Mouse (Mus musculus) erythroblast, embryonic 14.5 days (primary cell): ENCODE data around the gene Cdk8. TPM values are rescaled to one million over a fixed set of nuclear protein-coding genes. Genes with fewer than 3 reads are reported as not detected.

ENCODE experiments used
- H3K27me3 ChIP-seq: 2 replicates; pipeline ENCODE4 v1.6.1; 2012; ENCODE audit warnings: inconsistent platforms; ENCODE audit not compliant: control insufficient read depth
- H3K36me3 ChIP-seq: 2 replicates; pipeline ENCODE4 v1.6.1; 2012; ENCODE audit warnings: mild to moderate bottlenecking, inconsistent platforms; ENCODE audit not compliant: control insufficient read depth
- H3K4me1 ChIP-seq: 2 replicates; pipeline ENCODE4 v1.6.1; 2012; ENCODE audit warnings: inconsistent platforms; ENCODE audit not compliant: control insufficient read depth
- H3K4me3 ChIP-seq: replicated peaks from 2 replicates; pipeline ENCODE3; 2012; ENCODE audit warnings: moderate library complexity, mild to moderate bottlenecking, inconsistent platforms
- H3K9me3 ChIP-seq: 2 replicates; pipeline ENCODE4 v1.6.1; 2012; ENCODE audit warnings: low read length, inconsistent platforms, mixed read lengths; ENCODE audit not compliant: control insufficient read depth
- GATA1 ChIP-seq: IDR thresholded peaks from 2 replicates; pipeline ENCODE4 v1.6.1; 2012; ENCODE audit warnings: low read length, inconsistent platforms, mixed read lengths
- TAL1 ChIP-seq: IDR thresholded peaks from 3 replicates; pipeline ENCODE4 v1.6.1; 2012; ENCODE audit warnings: low read length, inconsistent platforms, mixed read lengths
- polyA plus RNA-seq: library from polyadenylated mRNA; stranded (reverse); fragments of >175 nt; gene quantifications from 2 replicates; pipeline ENCODE4 v1.2.3, GENCODE M21; 2012

Gene Cdk8
- polyA plus RNA-seq, 1 experiment, result 11.8 TPM

GRCm38 (mm10) chr5:146318461-146318860 lies 87.4 kb downstream of the Cdk8 start:
- Histone ChIP-seq H3K36me3 (peaks cover 30% of the 10 kb centered on the region), H3K4me3 (no peak overlapping the region), H3K27me3 (no peaks in the 10 kb centered on the region), H3K9me3 (peaks cover 16% of the 10 kb centered on the region), H3K4me1 (peaks cover 96% of the 10 kb centered on the region)
- TF ChIP-seq TAL1 (no peak), GATA1 (no peak)

GRCm38 (mm10) chr5:146328941-146329340 lies 97.9 kb downstream of the Cdk8 start:
- no peak overlapping the region for H3K4me3 ChIP-seq
- no peaks in the 10 kb centered on the region for H3K36me3 ChIP-seq
- no peaks in the 10 kb centered on the region for H3K9me3 ChIP-seq
- H3K4me1 ChIP-seq, result peaks cover 57% of the 10 kb centered on the region
- TF ChIP-seq TAL1, result no peak
- TF ChIP-seq GATA1, result no peak
- H3K27me3 ChIP-seq, result peaks cover 8% of the 10 kb centered on the region

- H3K27me3 ChIP-seq, result peaks cover 10% of the 10 kb centered on the region
- H3K4me3 ChIP-seq, result no peak overlapping the region
- TF ChIP-seq TAL1 (no peak), GATA1 (no peak)
- peaks cover 3% of the 10 kb centered on the region for H3K9me3 ChIP-seq
- H3K36me3 ChIP-seq, result no peaks in the 10 kb centered on the region
- peaks cover 60% of the 10 kb centered on the region for H3K4me1 ChIP-seq
Measured at GRCm38 (mm10) chr5:146329541-146329940, 98.5 kb downstream of the Cdk8 start.

- Histone ChIP-seq H3K4me1 (peaks cover 62% of the 10 kb centered on the region), H3K9me3 (peaks cover 3% of the 10 kb centered on the region), H3K36me3 (no peaks in the 10 kb centered on the region), H3K27me3 (peaks cover 10% of the 10 kb centered on the region), H3K4me3 (peak overlapping the region; percentile 53)
- no peak for TF ChIP-seq TAL1
- TF ChIP-seq GATA1, result no peak
Measured at GRCm38 (mm10) chr5:146330031-146330764, 99.2 kb downstream of the Cdk8 start.

- no peak for TF ChIP-seq TAL1
- TF ChIP-seq GATA1, result no peak
- peak overlapping the region; percentile 53 for H3K4me3 ChIP-seq
- peaks cover 3% of the 10 kb centered on the region for H3K9me3 ChIP-seq
- H3K27me3 ChIP-seq, result peaks cover 13% of the 10 kb centered on the region
- H3K36me3 ChIP-seq, result no peaks in the 10 kb centered on the region
- peaks cover 61% of the 10 kb centered on the region for H3K4me1 ChIP-seq
Measured at GRCm38 (mm10) chr5:146330765-146331115, 99.7 kb downstream of the Cdk8 start.

- H3K4me3 ChIP-seq, result no peak overlapping the region
- TF ChIP-seq TAL1 (no peak), GATA1 (no peak)
- peaks cover 57% of the 10 kb centered on the region for H3K4me1 ChIP-seq
- peaks cover 16% of the 10 kb centered on the region for H3K27me3 ChIP-seq
- no peaks in the 10 kb centered on the region for H3K36me3 ChIP-seq
- peaks cover 3% of the 10 kb centered on the region for H3K9me3 ChIP-seq
Measured at GRCm38 (mm10) chr5:146331131-146331530, 100.1 kb downstream of the Cdk8 start.

GRCm38 (mm10) chr5:146332541-146332940 lies 101.5 kb downstream of the Cdk8 start:
- Histone ChIP-seq H3K4me3 (no peak overlapping the region), H3K4me1 (peaks cover 44% of the 10 kb centered on the region), H3K36me3 (no peaks in the 10 kb centered on the region), H3K9me3 (peaks cover 3% of the 10 kb centered on the region), H3K27me3 (peaks cover 25% of the 10 kb centered on the region)
- TF ChIP-seq GATA1, result no peak
- no peak for TF ChIP-seq TAL1

GRCm38 (mm10) chr5:146334410-146334809 lies 103.4 kb downstream of the Cdk8 start:
- Histone ChIP-seq H3K4me1 (peaks cover 35% of the 10 kb centered on the region), H3K9me3 (peaks cover 3% of the 10 kb centered on the region), H3K36me3 (no peaks in the 10 kb centered on the region), H3K27me3 (peaks cover 34% of the 10 kb centered on the region), H3K4me3 (no peak overlapping the region)
- TF ChIP-seq TAL1 (no peak), GATA1 (no peak)

GRCm38 (mm10) chr5:146338064-146338463 lies 107.0 kb downstream of the Cdk8 start:
- H3K9me3 ChIP-seq, result peaks cover 6% of the 10 kb centered on the region
- H3K4me3 ChIP-seq, result no peak overlapping the region
- peaks cover 33% of the 10 kb centered on the region for H3K4me1 ChIP-seq
- TF ChIP-seq TAL1 (no peak), GATA1 (no peak)
- H3K36me3 ChIP-seq, result no peaks in the 10 kb centered on the region
- peaks cover 26% of the 10 kb centered on the region for H3K27me3 ChIP-seq

- no peak for TF ChIP-seq GATA1
Measured at GRCm38 (mm10) chr5:146340037-146340436, 109.0 kb downstream of the Cdk8 start.

More at GRCm38 (mm10) chr5:146340037-146340436, 109.0 kb downstream of the Cdk8 start:
- peak overlapping the region; percentile 45 for H3K4me3 ChIP-seq
- peaks cover 23% of the 10 kb centered on the region for H3K27me3 ChIP-seq
- H3K4me1 ChIP-seq, result peaks cover 23% of the 10 kb centered on the region
- peaks cover 8% of the 10 kb centered on the region; the same call in 1 of the 2 replicates for H3K9me3 ChIP-seq
- H3K36me3 ChIP-seq, result no peaks in the 10 kb centered on the region
